ENCODE assay signal across 18 mouse cellular contexts in the genomic region with DNA sequence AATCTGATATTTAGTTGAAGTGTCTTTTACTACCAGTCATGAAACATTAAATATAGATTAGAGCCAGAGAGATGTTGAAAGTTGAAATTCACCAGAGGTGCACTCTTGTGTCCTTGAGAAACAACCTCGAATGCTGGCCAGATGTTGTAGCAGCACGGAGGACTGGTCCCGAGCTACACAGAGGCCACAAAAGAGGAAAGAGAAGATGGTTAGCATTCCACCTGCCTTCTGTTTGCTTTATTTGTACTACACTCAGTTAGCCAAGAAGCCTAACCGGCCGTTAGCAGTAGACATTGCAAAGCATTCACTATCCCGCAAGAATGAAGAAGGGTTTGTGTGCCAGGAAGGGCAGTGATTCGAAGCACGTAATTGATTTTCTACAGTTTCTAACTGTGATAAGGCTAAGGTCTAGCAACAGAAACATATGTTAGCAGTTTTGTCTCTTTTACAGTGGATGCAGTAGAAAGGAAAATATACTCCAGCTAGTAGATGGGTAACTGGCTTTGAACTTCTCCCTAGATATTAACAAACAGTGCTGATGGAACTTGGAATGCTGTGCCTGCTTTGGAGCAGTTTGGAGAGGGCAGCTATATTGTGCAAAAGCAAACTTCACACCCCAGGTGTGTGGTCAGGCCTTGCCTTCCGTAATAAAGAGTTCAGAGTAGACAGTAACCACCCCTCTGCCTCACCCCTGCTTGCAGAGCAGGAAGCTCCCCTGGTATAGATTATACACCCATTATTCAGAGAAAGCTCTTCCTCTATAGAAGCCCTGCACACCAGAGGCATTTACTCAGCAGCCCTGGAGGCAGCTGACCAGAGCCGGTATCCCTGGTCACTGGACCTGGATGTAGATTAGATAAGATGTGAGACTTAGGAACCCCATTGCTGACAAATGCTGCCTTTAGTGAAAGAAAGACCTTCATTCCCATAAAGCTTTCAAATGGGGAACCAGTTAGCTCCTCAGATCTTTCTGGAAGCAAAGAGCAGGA. TPM values are rescaled to one million over a fixed set of nuclear protein-coding genes. Genes with fewer than 3 reads are reported as not detected.
DNase-seq lines count a peak whose midpoint lies in the region; ATAC-seq and TF ChIP-seq lines count a peak whose summit lies in the region.
"Had no signal": no experiment of that assay in that cellular context is flagged by ENCODE, and none has a peak within 500 bp of the region (broad histone marks: within the 10 kb centered on the region; RNA-seq: fewer than 3 reads in every experiment).

No protein-coding gene starts in this region.

- H3K36me3 ChIP-seq in hindbrain, embryonic 13.5 days = no peaks in the 10 kb centered on the region
- no peaks in the 10 kb centered on the region for H3K36me3 ChIP-seq in midbrain, embryonic 13.5 days
- H3K36me3 ChIP-seq: forebrain, embryonic 10.5 days; heart, embryonic 10.5 days had no signal

- H3K4me3 ChIP-seq in hindbrain, embryonic 13.5 days = no peak overlapping the region
- no peak overlapping the region for H3K4me3 ChIP-seq in midbrain, embryonic 13.5 days (replicated peaks)
- no peak overlapping the region for H3K4me3 ChIP-seq in gastrocnemius, adult 2 months
- H3K4me3 ChIP-seq: forebrain, embryonic 10.5 days; heart, embryonic 10.5 days had no signal

- H3K4me2 ChIP-seq in hindbrain, embryonic 13.5 days = no peak overlapping the region
- no peak overlapping the region for H3K4me2 ChIP-seq in midbrain, embryonic 13.5 days (replicated peaks)

- TF ChIP-seq CTCF in gastrocnemius, adult 2 months (IDR thresholded peaks at IDR 0.05) = no peak

- no peak overlapping the region for H3K9ac ChIP-seq in hindbrain, embryonic 13.5 days
- H3K9ac ChIP-seq in midbrain, embryonic 13.5 days (replicated peaks) = no peak overlapping the region

- H3K4me1 ChIP-seq in hindbrain, embryonic 13.5 days (replicated peaks) = peaks cover 21% of the 10 kb centered on the region
- peaks cover 34% of the 10 kb centered on the region for H3K4me1 ChIP-seq in midbrain, embryonic 13.5 days (replicated peaks)

- intact Hi-C loops in gastrocnemius, adult 2 months (cut with DNase I) = no loop called here

- peak; percentile 62 for ATAC-seq in hindbrain, embryonic 13.5 days (ENCODE audit: low FRiP score)
- ATAC-seq in midbrain, embryonic 13.5 days = peak; percentile 51
- ATAC-seq: activated CD4-positive, CD25-positive, alpha-beta regulatory T cell, adult 4 months; lung, postnatal 0 days had no signal

- WGBS in hindbrain, embryonic 13.5 days = 27% methylated on average over 10 of the region's 10 CpGs
- 47% methylated on average over 10 of the region's 10 CpGs for WGBS in midbrain, embryonic 13.5 days

- DNase-seq in kidney, adult 18-20 months = peak; percentile 25
- DNase-seq in kidney, postnatal 4 days = no peak
- peak; percentile 62 for DNase-seq in kidney, adult 9 months
- DNase-seq in adrenal gland, adult 18-20 months (ENCODE audit: low spot score in 2 of 2) = no peak
- DNase-seq in frontal cortex, postnatal 10 days (ENCODE audit: low spot score in 2 of 2) = no peak
- no peak for DNase-seq in gastrocnemius, adult 2 months
- DNase-seq: cerebellum, adult 9-10 months; heart, postnatal 36 days; left cerebral cortex, postnatal 4 days; thymus, postnatal 14 days had no signal

- peaks cover 17% of the 10 kb centered on the region for H3K27me3 ChIP-seq in hindbrain, embryonic 13.5 days
- H3K27me3 ChIP-seq in midbrain, embryonic 13.5 days = no peaks in the 10 kb centered on the region; the same call in 1 of the 2 replicates

- H3K9me3 ChIP-seq in hindbrain, embryonic 13.5 days = no peaks in the 10 kb centered on the region
- no peaks in the 10 kb centered on the region for H3K9me3 ChIP-seq in midbrain, embryonic 13.5 days
- H3K9me3 ChIP-seq: forebrain, embryonic 10.5 days; heart, embryonic 10.5 days had no signal

- H3K27ac ChIP-seq in hindbrain, embryonic 13.5 days = peak overlapping the region; percentile 30; the same call in 1 of the 2 replicates
- peak overlapping the region; percentile 52 for H3K27ac ChIP-seq in midbrain, embryonic 13.5 days
- no peak overlapping the region for H3K27ac ChIP-seq in gastrocnemius, adult 2 months
- H3K27ac ChIP-seq: forebrain, embryonic 10.5 days; heart, embryonic 10.5 days had no signal

RNA-seq across cellular contexts. Expression of gene Fzd1, which starts 25.3 kb away (rescaled TPM):
- polyA plus RNA-seq in hindbrain, embryonic 13.5 days (2015; fragmentation: Nextera tagmentation; extraction: Ambion mirVana) = 10.0 and 10.3 TPM in 2 replicates
- polyA plus RNA-seq in midbrain, embryonic 13.5 days (2015; fragmentation: Nextera tagmentation; extraction: Ambion mirVana) = 30.5 and 39.0 TPM in 2 replicates
- total RNA-seq in adrenal gland, adult 18-20 months (2021) = 10 to 100 TPM; 14.4 to 14.5 TPM
- 1 to 10 TPM; 2.0 to 3.8 TPM for total RNA-seq in gastrocnemius, adult 2 months (2021)
- total RNA-seq: megakaryocyte-erythroid progenitor cell, adult 5-6 weeks; MEL had no signal
- polyA plus RNA-seq: activated CD4-positive, CD25-positive, alpha-beta regulatory T cell, adult 4 months had no signal

Comparison
In these comparisons a context has a peak if more than half of its experiments do, and no peak if none do; other contexts are left out.
1. DNase-seq: peak in kidney, adult 18-20 months (single experiment) and kidney, adult 9 months (single experiment); none in kidney, postnatal 4 days (0 of 2), adrenal gland, adult 18-20 months (0 of 2), frontal cortex, postnatal 10 days (0 of 2) and gastrocnemius, adult 2 months (single experiment).